Mouse (Mus musculus) cortical plate, adult 2 months (tissue): ENCODE data around the gene Oaf. TPM values are rescaled to one million over a fixed set of nuclear protein-coding genes. Genes with fewer than 3 reads are reported as not detected.
A peak's percentile ranks its signal among the peaks of the same experiment; 100 is the strongest.

ENCODE experiments used
- H3K27ac ChIP-seq: fragments of 200-500 bp; 2 replicates; pipeline ENCODE4 v1.5.1; 2012; ENCODE audit warnings: low read length, control low read depth, inconsistent platforms; ENCODE audit not compliant: insufficient read depth
- H3K4me1 ChIP-seq: fragments of 200-500 bp; 2 replicates; pipeline ENCODE4 v1.6.1; 2011; ENCODE audit warnings: low read length; ENCODE audit not compliant: control insufficient read depth, insufficient read depth
- H3K4me3 ChIP-seq: fragments of 200-500 bp; 2 replicates; pipeline ENCODE4 v1.5.1; 2011; ENCODE audit warnings: mild to moderate bottlenecking, low read length, control low read depth; ENCODE audit not compliant: insufficient read depth
- CTCF ChIP-seq: fragments of 200-500 bp; IDR thresholded peaks from 2 replicates; pipeline ENCODE4 v1.5.1; 2011; ENCODE audit warnings: mild to moderate bottlenecking, control low read depth, low read length; ENCODE audit not compliant: insufficient read depth; ENCODE audit errors: extremely low read depth
- POLR2A ChIP-seq: fragments of 200-500 bp; IDR thresholded peaks from 2 replicates; pipeline ENCODE4 v1.6.1; 2011; ENCODE audit warnings: mild to moderate bottlenecking, low read length, control low read depth; ENCODE audit not compliant: insufficient read depth; ENCODE audit errors: extremely low read depth
- polyA plus RNA-seq: library from polyadenylated mRNA; depleted of rRNA; stranded (reverse); fragments of >200 nt; gene quantifications from 2 replicates; pipeline ENCODE4 v1.2.3, GENCODE M21; 2012

Oaf gene
- polyA plus RNA-seq, 1 experiment, result 23.8 TPM

- Histone ChIP-seq H3K27ac (no peak overlapping the region), H3K4me1 (no peaks in the 10 kb centered on the region), H3K4me3 (no peak overlapping the region)
- TF ChIP-seq CTCF (no peak), POLR2A (no peak)
Observed at GRCm38 (mm10) chr9:43236576-43236975, 3.1 kb downstream of the Oaf start.

GRCm38 (mm10) chr9:43236106-43236505 lies 3.6 kb downstream of the Oaf start:
- no peak for TF ChIP-seq POLR2A
- TF ChIP-seq CTCF, result no peak
- Histone ChIP-seq H3K27ac (no peak overlapping the region), H3K4me3 (no peak overlapping the region), H3K4me1 (no peaks in the 10 kb centered on the region)

GRCm38 (mm10) chr9:43235336-43235735 lies 4.4 kb downstream of the Oaf start:
- no peak overlapping the region for H3K27ac ChIP-seq
- no peak overlapping the region for H3K4me3 ChIP-seq
- TF ChIP-seq POLR2A (no peak), CTCF (no peak)
- peaks cover under 1% of the 10 kb centered on the region; the same call in 1 of the 2 replicates for H3K4me1 ChIP-seq

GRCm38 (mm10) chr9:43234496-43234895 lies 5.2 kb downstream of the Oaf start:
- no peak for TF ChIP-seq POLR2A
- TF ChIP-seq CTCF, result no peak
- Histone ChIP-seq H3K4me3 (no peak overlapping the region), H3K27ac (no peak overlapping the region), H3K4me1 (peaks cover 3% of the 10 kb centered on the region; the same call in 1 of the 2 replicates)

- Histone ChIP-seq H3K4me3 (no peak overlapping the region), H3K27ac (no peak overlapping the region), H3K4me1 (peaks cover 3% of the 10 kb centered on the region; the same call in 1 of the 2 replicates)
- TF ChIP-seq POLR2A, result no peak
- TF ChIP-seq CTCF, result no peak
Observed at GRCm38 (mm10) chr9:43233515-43233914, 6.2 kb downstream of the Oaf start.

- H3K27ac ChIP-seq, result no peak overlapping the region
- peaks cover 3% of the 10 kb centered on the region; the same call in 1 of the 2 replicates for H3K4me1 ChIP-seq
- TF ChIP-seq CTCF, result no peak
- TF ChIP-seq POLR2A, result no peak
- no peak overlapping the region for H3K4me3 ChIP-seq
Observed at GRCm38 (mm10) chr9:43233044-43233443, 6.7 kb downstream of the Oaf start.

- Histone ChIP-seq H3K4me3 (no peak overlapping the region), H3K4me1 (peaks cover 3% of the 10 kb centered on the region; the same call in 1 of the 2 replicates), H3K27ac (peak overlapping the region; percentile 37; the same call in 1 of the 2 replicates)
- TF ChIP-seq CTCF (no peak), POLR2A (no peak)
Observed at GRCm38 (mm10) chr9:43232286-43232685, 7.4 kb downstream of the Oaf start.

- TF ChIP-seq CTCF (no peak), POLR2A (no peak)
- Histone ChIP-seq H3K4me3 (no peak overlapping the region), H3K4me1 (peaks cover 3% of the 10 kb centered on the region; the same call in 1 of the 2 replicates), H3K27ac (peak overlapping the region; percentile 37; the same call in 1 of the 2 replicates)
Observed at GRCm38 (mm10) chr9:43231805-43232204, 7.9 kb downstream of the Oaf start.

GRCm38 (mm10) chr9:43230886-43231285 lies 8.8 kb downstream of the Oaf start:
- no peak overlapping the region for H3K4me3 ChIP-seq
- H3K4me1 ChIP-seq, result peaks cover 3% of the 10 kb centered on the region; the same call in 1 of the 2 replicates
- TF ChIP-seq POLR2A (no peak), CTCF (no peak)
- no peak overlapping the region for H3K27ac ChIP-seq

GRCm38 (mm10) chr9:43229962-43230361 lies 9.7 kb downstream of the Oaf start:
- TF ChIP-seq CTCF, result no peak
- no peak for TF ChIP-seq POLR2A
- Histone ChIP-seq H3K4me1 (peaks cover 3% of the 10 kb centered on the region; the same call in 1 of the 2 replicates), H3K27ac (no peak overlapping the region), H3K4me3 (no peak overlapping the region)

GRCm38 (mm10) chr9:43229398-43229895 lies 10.3 kb downstream of the Oaf start:
- H3K4me3 ChIP-seq, result no peak overlapping the region
- no peak overlapping the region for H3K27ac ChIP-seq
- peaks cover 3% of the 10 kb centered on the region; the same call in 1 of the 2 replicates for H3K4me1 ChIP-seq
- no peak for TF ChIP-seq CTCF
